ENCODE assay signal across 25 mouse cellular contexts in genomic region chr11:19631055-19631695, GRCm38 (mm10).
DNase-seq lines count a peak whose midpoint lies in the region; ATAC-seq lines count a peak whose summit lies in the region.
"Had no signal": no experiment of that assay in that cellular context is flagged by ENCODE, and none has a peak within 500 bp of the region (broad histone marks: within the 10 kb centered on the region; RNA-seq: fewer than 3 reads in every experiment).

No protein-coding gene starts in this region.

- ATAC-seq in embryonic facial prominence, embryonic 14.5 days (ENCODE audit: low read depth): no peak; the same call in 1 of the 2 replicates
- peak; percentile 57; the same call in 1 of the 2 replicates for ATAC-seq in limb, embryonic 13.5 days (ENCODE audit: low FRiP score, low read depth)
- no peak for ATAC-seq in hindbrain, embryonic 16.5 days
- ATAC-seq: activated CD4-positive, CD25-positive, alpha-beta regulatory T cell, adult 4 months; forebrain, embryonic 15.5 days; hindbrain, postnatal 0 days; inflammation-experienced regulatory T-cells, adult 6 months; intestine, embryonic 16.5 days had no signal

- WGBS in embryonic facial prominence, embryonic 14.5 days: 61% methylated on average over 6 of the region's 6 CpGs
- WGBS in embryonic facial prominence, embryonic 10.5 days: 72% methylated on average over 6 of the region's 6 CpGs
- 24% methylated on average over 6 of the region's 6 CpGs for whole genome bisulfite sequencing in limb, embryonic 13.5 days
- WGBS in hindbrain, embryonic 16.5 days: 78% methylated on average over 6 of the region's 6 CpGs

- no peaks in the 10 kb centered on the region for H3K27me3 ChIP-seq in embryonic facial prominence, embryonic 14.5 days (replicated peaks; ENCODE audit: control insufficient read depth, insufficient read depth, low read length)
- no peaks in the 10 kb centered on the region for H3K27me3 ChIP-seq in embryonic facial prominence, embryonic 10.5 days (replicated peaks; ENCODE audit: low read depth, poor library complexity, severe bottlenecking)
- peaks cover 24% of the 10 kb centered on the region; the same call in 1 of the 2 replicates for H3K27me3 ChIP-seq in limb, embryonic 13.5 days
- H3K27me3 ChIP-seq in hindbrain, embryonic 16.5 days (replicated peaks; ENCODE audit: control insufficient read depth, insufficient read depth, low read length): no peaks in the 10 kb centered on the region
- H3K27me3 ChIP-seq: embryonic facial prominence, embryonic 13.5 days; forebrain, embryonic 15.5 days; heart, embryonic 12.5 days; heart, embryonic 15.5 days; hindbrain, embryonic 13.5 days had no signal

- no peak overlapping the region for H3K4me3 ChIP-seq in embryonic facial prominence, embryonic 14.5 days (ENCODE audit: low read depth, low read length)
- no peak overlapping the region for H3K4me3 ChIP-seq in embryonic facial prominence, embryonic 10.5 days
- H3K4me3 ChIP-seq in limb, embryonic 13.5 days: no peak overlapping the region
- H3K4me3 ChIP-seq in hindbrain, embryonic 16.5 days (ENCODE audit: low read length): no peak overlapping the region
- H3K4me3 ChIP-seq: embryonic facial prominence, embryonic 13.5 days; forebrain, embryonic 15.5 days; heart, embryonic 12.5 days; heart, embryonic 15.5 days; hindbrain, embryonic 10.5 days; hindbrain, embryonic 13.5 days had no signal

- H3K9me3 ChIP-seq in embryonic facial prominence, embryonic 14.5 days (ENCODE audit: control insufficient read depth, low read length): no peaks in the 10 kb centered on the region
- H3K9me3 ChIP-seq in embryonic facial prominence, embryonic 10.5 days: 0 out of 2 replicates have a peak, but pooled peaks cover 2% of the 10 kb centered on the region
- H3K9me3 ChIP-seq in limb, embryonic 13.5 days: no peaks in the 10 kb centered on the region
- no peaks in the 10 kb centered on the region for H3K9me3 ChIP-seq in hindbrain, embryonic 16.5 days (ENCODE audit: control insufficient read depth, low read length)
- H3K9me3 ChIP-seq: embryonic facial prominence, embryonic 13.5 days; forebrain, embryonic 15.5 days; heart, embryonic 15.5 days; hindbrain, embryonic 13.5 days had no signal

- peak; percentile 34 for DNase-seq in embryonic facial prominence, embryonic 14.5 days (ENCODE audit: low spot score)
- DNase-seq in embryonic facial prominence, embryonic 10.5 days (ENCODE audit: low spot score): no peak
- DNase-seq in forelimb bud, embryonic 11.5 days (ENCODE audit: low read depth, low spot score): peak; percentile 80
- DNase-seq in ovary, adult 18-20 months (ENCODE audit: low spot score): no peak
- DNase-seq: adrenal gland, postnatal 10 days; adrenal gland, postnatal 36 days; cerebellum, adult 18-20 months; cerebellum, adult 9-11 months; cerebellum, postnatal 25 days; gastrocnemius, postnatal 10 days; gastrocnemius, postnatal 36 days; heart, postnatal 10 days; heart, postnatal 36 days had no signal

- no peaks in the 10 kb centered on the region for H3K4me1 ChIP-seq in embryonic facial prominence, embryonic 14.5 days (ENCODE audit: control insufficient read depth, insufficient read depth, low read length)
- H3K4me1 ChIP-seq in embryonic facial prominence, embryonic 10.5 days: 0 out of 2 replicates have a peak, but pooled peaks cover 12% of the 10 kb centered on the region
- 0 out of 2 replicates have a peak, but pooled peaks cover 7% of the 10 kb centered on the region for H3K4me1 ChIP-seq in limb, embryonic 13.5 days
- no peaks in the 10 kb centered on the region for H3K4me1 ChIP-seq in hindbrain, embryonic 16.5 days (ENCODE audit: control insufficient read depth, insufficient read depth, low read depth, low read length)
- H3K4me1 ChIP-seq: embryonic facial prominence, embryonic 13.5 days; forebrain, embryonic 15.5 days; heart, embryonic 12.5 days; hindbrain, embryonic 10.5 days; hindbrain, embryonic 13.5 days had no signal

- no peak overlapping the region for H3K27ac ChIP-seq in embryonic facial prominence, embryonic 14.5 days (replicated peaks; ENCODE audit: low read depth, low read length)
- H3K27ac ChIP-seq in embryonic facial prominence, embryonic 10.5 days (replicated peaks): no peak overlapping the region
- H3K27ac ChIP-seq in limb, embryonic 13.5 days: no peak overlapping the region
- no peak overlapping the region for H3K27ac ChIP-seq in hindbrain, embryonic 16.5 days (ENCODE audit: low read depth, low read length)
- H3K27ac ChIP-seq: embryonic facial prominence, embryonic 13.5 days; forebrain, embryonic 15.5 days; heart, embryonic 15.5 days; hindbrain, embryonic 10.5 days; hindbrain, embryonic 13.5 days; hindbrain, postnatal 0 days had no signal

- H3K4me2 ChIP-seq in embryonic facial prominence, embryonic 14.5 days (ENCODE audit: low read depth, low read length): no peak overlapping the region
- no peak overlapping the region for H3K4me2 ChIP-seq in limb, embryonic 13.5 days (replicated peaks)
- H3K4me2 ChIP-seq in hindbrain, embryonic 16.5 days (ENCODE audit: low read length): no peak overlapping the region
- H3K4me2 ChIP-seq: embryonic facial prominence, embryonic 13.5 days; forebrain, embryonic 15.5 days; heart, embryonic 12.5 days; heart, embryonic 15.5 days; hindbrain, embryonic 13.5 days had no signal

- no peaks in the 10 kb centered on the region for H3K36me3 ChIP-seq in embryonic facial prominence, embryonic 14.5 days (ENCODE audit: control insufficient read depth, insufficient read depth, low read length)
- no peaks in the 10 kb centered on the region for H3K36me3 ChIP-seq in embryonic facial prominence, embryonic 10.5 days (replicated peaks)
- H3K36me3 ChIP-seq in limb, embryonic 13.5 days: no peaks in the 10 kb centered on the region
- H3K36me3 ChIP-seq in hindbrain, embryonic 16.5 days (ENCODE audit: control insufficient read depth, insufficient read depth, low read length): no peaks in the 10 kb centered on the region
- H3K36me3 ChIP-seq: embryonic facial prominence, embryonic 13.5 days; forebrain, embryonic 15.5 days; heart, embryonic 12.5 days; heart, embryonic 15.5 days; hindbrain, embryonic 10.5 days; hindbrain, embryonic 13.5 days had no signal

- no peak overlapping the region for H3K9ac ChIP-seq in embryonic facial prominence, embryonic 14.5 days (ENCODE audit: low read depth, low read length)
- no peak overlapping the region for H3K9ac ChIP-seq in limb, embryonic 13.5 days
- H3K9ac ChIP-seq in hindbrain, embryonic 16.5 days (ENCODE audit: low read depth, low read length): no peak overlapping the region
- H3K9ac ChIP-seq: embryonic facial prominence, embryonic 13.5 days; forebrain, embryonic 15.5 days; heart, embryonic 12.5 days; heart, embryonic 15.5 days; hindbrain, embryonic 13.5 days had no signal

Comparison
In these comparisons a context has a peak if more than half of its experiments do, and no peak if none do; other contexts are left out.
1. DNase-seq: peak in embryonic facial prominence, embryonic 14.5 days (single experiment) and forelimb bud, embryonic 11.5 days (single experiment); none in embryonic facial prominence, embryonic 10.5 days (single experiment) and ovary, adult 18-20 months (single experiment).